ENCODE assay signal across 8 mouse cellular contexts in genomic region chr5:137785164-137786031, GRCm38 (mm10). TPM values are rescaled to one million over a fixed set of nuclear protein-coding genes. Genes with fewer than 3 reads are reported as not detected.
A peak's percentile ranks its signal among the peaks of the same experiment; 100 is the strongest.
DNase-seq lines count a peak whose midpoint lies in the region; ATAC-seq lines count a peak whose summit lies in the region.

No protein-coding gene starts in this region.

- no peaks in the 10 kb centered on the region for H3K9me3 ChIP-seq in heart, embryonic 11.5 days (replicated peaks; ENCODE audit: control insufficient read depth, low read length)
- no peaks in the 10 kb centered on the region for H3K9me3 ChIP-seq in kidney, embryonic 16.5 days (ENCODE audit: low read length)

- WGBS in heart, embryonic 11.5 days (ENCODE audit: insufficient replicate concordance): 2% methylated on average over 53 of the region's 62 CpGs
- 1% methylated on average over 51 of the region's 62 CpGs for WGBS in kidney, embryonic 16.5 days

- peak; percentile 82 for DNase-seq in cerebellum, adult 9-10 months
- no peak for DNase-seq in cerebellum, adult 11-12 months
- DNase-seq in 416B (ENCODE audit: low read depth): peak; percentile 42
- DNase-seq in embryo, embryonic 10 days (ENCODE audit: low spot score): peak; percentile 38
- peak; percentile 38 to 78 for DNase-seq in lung, postnatal 4 days
- DNase-seq in spleen, postnatal 36 days (ENCODE audit: low spot score in 2 of 2): peak; percentile 37 to 68

- H3K36me3 ChIP-seq in heart, embryonic 11.5 days (ENCODE audit: control insufficient read depth, insufficient read depth, low read length): peaks cover 27% of the 10 kb centered on the region
- H3K36me3 ChIP-seq in kidney, embryonic 16.5 days (ENCODE audit: insufficient read depth, low read length): peaks cover 39% of the 10 kb centered on the region

- H3K27me3 ChIP-seq in heart, embryonic 11.5 days (ENCODE audit: control insufficient read depth, insufficient read depth, low read length): no peaks in the 10 kb centered on the region; the same call in 1 of the 2 replicates
- no peaks in the 10 kb centered on the region for H3K27me3 ChIP-seq in kidney, embryonic 16.5 days (ENCODE audit: insufficient read depth, low read length)

- H3K4me2 ChIP-seq in heart, embryonic 11.5 days: peak overlapping the region; percentile 92
- H3K4me2 ChIP-seq in kidney, embryonic 16.5 days (replicated peaks; ENCODE audit: low read depth, low read length): peak overlapping the region; percentile 66

- H3K4me3 ChIP-seq in heart, embryonic 11.5 days (ENCODE audit: low read depth, low read length): peak overlapping the region; percentile 88
- H3K4me3 ChIP-seq in kidney, embryonic 16.5 days (ENCODE audit: low read length): peak overlapping the region; percentile 90

- peak overlapping the region; percentile 97 for H3K9ac ChIP-seq in heart, embryonic 11.5 days (ENCODE audit: low read depth, low read length)
- H3K9ac ChIP-seq in kidney, embryonic 16.5 days (replicated peaks; ENCODE audit: low read length): peak overlapping the region; percentile 98

- ATAC-seq in heart, embryonic 11.5 days (replicated peaks; ENCODE audit: insufficient number of reproducible peaks, low FRiP score, low TSS enrichment): 0 out of 2 replicates have a peak, but pooled peaks have one; percentile 9
- peak; percentile 8 for ATAC-seq in kidney, embryonic 16.5 days (ENCODE audit: low FRiP score, low TSS enrichment)

- H3K27ac ChIP-seq in heart, embryonic 11.5 days (ENCODE audit: low read depth, low read length): peak overlapping the region; percentile 100
- peak overlapping the region; percentile 99 for H3K27ac ChIP-seq in kidney, embryonic 16.5 days (ENCODE audit: low read length)

- H3K4me1 ChIP-seq in heart, embryonic 11.5 days (ENCODE audit: control insufficient read depth, insufficient read depth, low read length): peaks cover 29% of the 10 kb centered on the region
- peaks cover 31% of the 10 kb centered on the region for H3K4me1 ChIP-seq in kidney, embryonic 16.5 days (ENCODE audit: insufficient read depth, low read length)

RNA-seq across cellular contexts. Expression of gene Mepce, which starts 2.1 kb away (rescaled TPM):
- 7.4 and 9.2 TPM in 2 replicates for polyA plus RNA-seq in heart, embryonic 11.5 days (2014; fragmentation: Nextera tagmentation; extraction: Ambion mirVana)
- 11.0 and 11.2 TPM in 2 replicates for polyA plus RNA-seq in kidney, embryonic 16.5 days (2015; fragmentation: Nextera tagmentation; extraction: Ambion mirVana)

RNA-seq across cellular contexts. Expression of gene Zcwpw1, which starts 2.2 kb away (rescaled TPM):
- polyA plus RNA-seq in heart, embryonic 11.5 days (2014; fragmentation: Nextera tagmentation; extraction: Ambion mirVana): 12.4 and 13.7 TPM in 2 replicates
- 24.8 and 31.8 TPM in 2 replicates for polyA plus RNA-seq in kidney, embryonic 16.5 days (2015; fragmentation: Nextera tagmentation; extraction: Ambion mirVana)

RNA-seq across cellular contexts. Expression of gene Ppp1r35, which starts 6.7 kb away (rescaled TPM):
- 29.9 and 35.3 TPM in 2 replicates for polyA plus RNA-seq in heart, embryonic 11.5 days (2014; fragmentation: Nextera tagmentation; extraction: Ambion mirVana)
- polyA plus RNA-seq in kidney, embryonic 16.5 days (2015; fragmentation: Nextera tagmentation; extraction: Ambion mirVana): 26.0 and 32.1 TPM in 2 replicates

RNA-seq across cellular contexts. Expression of gene Tsc22d4, which starts 39.9 kb away (rescaled TPM):
- 139 and 147 TPM in 2 replicates for polyA plus RNA-seq in heart, embryonic 11.5 days (2014; fragmentation: Nextera tagmentation; extraction: Ambion mirVana)
- 126 and 129 TPM in 2 replicates for polyA plus RNA-seq in kidney, embryonic 16.5 days (2015; fragmentation: Nextera tagmentation; extraction: Ambion mirVana)

RNA-seq across cellular contexts. Expression of gene Nyap1, which starts 44.0 kb away (rescaled TPM):
- 0.47 and 1.0 TPM in 2 replicates for polyA plus RNA-seq in heart, embryonic 11.5 days (2014; fragmentation: Nextera tagmentation; extraction: Ambion mirVana)
- 2.1 and 2.2 TPM in 2 replicates for polyA plus RNA-seq in kidney, embryonic 16.5 days (2015; fragmentation: Nextera tagmentation; extraction: Ambion mirVana)
